Comparison of ENCODE assay signal across 8 mouse cellular contexts in genomic region chr15:89314107-89314506, GRCm38 (mm10). TPM values are rescaled to one million over a fixed set of nuclear protein-coding genes. Genes with fewer than 3 reads are reported as not detected.
A peak's percentile ranks its signal among the peaks of the same experiment; 100 is the strongest.
DNase-seq lines count a peak whose midpoint lies in the region; ATAC-seq and TF ChIP-seq lines count a peak whose summit lies in the region.

No protein-coding gene starts in this region.

- WGBS in heart, embryonic 12.5 days: 26% methylated on average over 3 of the region's 3 CpGs
- WGBS in forebrain, embryonic 14.5 days: 30% methylated on average over 3 of the region's 3 CpGs
- WGBS in liver, postnatal 0 days (ENCODE audit: insufficient replicate concordance): 32% methylated on average over 2 of the region's 3 CpGs

- peak overlapping the region; percentile 96 for H3K4me2 ChIP-seq in heart, embryonic 12.5 days
- peak overlapping the region; percentile 72 for H3K4me2 ChIP-seq in forebrain, embryonic 14.5 days (ENCODE audit: low read length)
- peak overlapping the region; percentile 71 for H3K4me2 ChIP-seq in liver, postnatal 0 days (ENCODE audit: low read depth, low read length)

- no peaks in the 10 kb centered on the region for H3K27me3 ChIP-seq in heart, embryonic 12.5 days (replicated peaks)
- H3K27me3 ChIP-seq in E14TG2a.4 (ENCODE audit: insufficient read depth, low read length): no peaks in the 10 kb centered on the region
- H3K27me3 ChIP-seq in forebrain, embryonic 14.5 days (replicated peaks; ENCODE audit: control insufficient read depth, insufficient read depth, low read length): no peaks in the 10 kb centered on the region
- no peaks in the 10 kb centered on the region for H3K27me3 ChIP-seq in liver, postnatal 0 days (ENCODE audit: insufficient read depth, low read length)

- peak overlapping the region; percentile 93 for H3K9ac ChIP-seq in heart, embryonic 12.5 days
- H3K9ac ChIP-seq in forebrain, embryonic 14.5 days (ENCODE audit: low read length): peak overlapping the region; percentile 84
- peak overlapping the region; percentile 86 for H3K9ac ChIP-seq in liver, postnatal 0 days (replicated peaks)

- H3K4me1 ChIP-seq in heart, embryonic 12.5 days (replicated peaks): peaks cover 54% of the 10 kb centered on the region
- H3K4me1 ChIP-seq in E14TG2a.4 (replicated peaks; ENCODE audit: low read depth, low read length): peaks cover 42% of the 10 kb centered on the region
- H3K4me1 ChIP-seq in forebrain, embryonic 14.5 days (ENCODE audit: control insufficient read depth, insufficient read depth, low read length): peaks cover 20% of the 10 kb centered on the region
- peaks cover 31% of the 10 kb centered on the region for H3K4me1 ChIP-seq in liver, postnatal 0 days (ENCODE audit: insufficient read depth)

- peak overlapping the region; percentile 95 for H3K4me3 ChIP-seq in heart, embryonic 12.5 days
- peak overlapping the region; percentile 100 for H3K4me3 ChIP-seq in E14TG2a.4 (replicated peaks; ENCODE audit: low read length)
- peak overlapping the region; percentile 95 for H3K4me3 ChIP-seq in forebrain, embryonic 14.5 days (ENCODE audit: low read depth, low read length)
- H3K4me3 ChIP-seq in liver, postnatal 0 days (ENCODE audit: low read depth, low read length): peak overlapping the region; percentile 80

- no peak overlapping the region for H3K27ac ChIP-seq in heart, embryonic 12.5 days (ENCODE audit: poor library complexity, severe bottlenecking)
- no peak overlapping the region for H3K27ac ChIP-seq in forebrain, embryonic 14.5 days (ENCODE audit: low read depth, low read length)
- no peak overlapping the region for H3K27ac ChIP-seq in liver, postnatal 0 days (ENCODE audit: low read depth)

- DNase-seq in heart, adult 9 months (ENCODE audit: low spot score in 2 of 2): no peak
- no peak for DNase-seq in forebrain, embryonic 14.5 days (ENCODE audit: low spot score)
- no peak for DNase-seq in liver, postnatal 0 days
- DNase-seq in right cerebral cortex, adult 2 months (ENCODE audit: low spot score in 2 of 2): no peak
- no peak for DNase-seq in cerebellum, adult 11 months
- DNase-seq in cerebellum, postnatal 14 days: no peak

- no peak; the same call in 1 of the 2 replicates for ATAC-seq in heart, embryonic 12.5 days (ENCODE audit: insufficient number of reproducible peaks, low FRiP score)
- ATAC-seq in forebrain, embryonic 14.5 days: no peak
- no peak for ATAC-seq in liver, postnatal 0 days

- no peaks in the 10 kb centered on the region for H3K36me3 ChIP-seq in heart, embryonic 12.5 days
- no peaks in the 10 kb centered on the region for H3K36me3 ChIP-seq in E14TG2a.4 (ENCODE audit: insufficient read depth, low read length)
- H3K36me3 ChIP-seq in forebrain, embryonic 14.5 days (ENCODE audit: control insufficient read depth, insufficient read depth, low read length): no peaks in the 10 kb centered on the region
- H3K36me3 ChIP-seq in liver, postnatal 0 days (replicated peaks; ENCODE audit: insufficient read depth, low read length): no peaks in the 10 kb centered on the region

- no peak for TF ChIP-seq EP300 in liver, postnatal 0 days (IDR thresholded peaks at IDR 0.05; ENCODE audit: low read depth)

- no peak for TF ChIP-seq CTCF in E14TG2a.4 (conservative IDR thresholded peaks at IDR 0.05; ENCODE audit: low read length)
- TF ChIP-seq CTCF in liver, postnatal 0 days (IDR thresholded peaks at IDR 0.05; ENCODE audit: low read depth): no peak

- no peaks in the 10 kb centered on the region for H3K9me3 ChIP-seq in heart, embryonic 12.5 days (replicated peaks)
- H3K9me3 ChIP-seq in E14TG2a.4 (ENCODE audit: low read length): peaks cover 4% of the 10 kb centered on the region; the same call in 1 of the 2 replicates
- no peaks in the 10 kb centered on the region for H3K9me3 ChIP-seq in forebrain, embryonic 14.5 days (replicated peaks; ENCODE audit: control insufficient read depth, low read length)
- no peaks in the 10 kb centered on the region for H3K9me3 ChIP-seq in liver, postnatal 0 days (ENCODE audit: low read length)

RNA-seq across cellular contexts. Expression of gene Sbf1, which starts 1.0 kb away (rescaled TPM):
- 45.0 and 46.3 TPM in 2 replicates for polyA plus RNA-seq in heart, embryonic 12.5 days (2016; fragmentation: Nextera tagmentation; extraction: Ambion mirVana)
- polyA plus RNA-seq in forebrain, embryonic 14.5 days (2014; fragmentation: Nextera tagmentation; extraction: Ambion mirVana): 61.8 and 82.8 TPM in 2 replicates
- 16.5 and 17.0 TPM in 2 replicates for polyA plus RNA-seq in liver, postnatal 0 days (2015; fragmentation: Nextera tagmentation; extraction: Ambion mirVana)

RNA-seq across cellular contexts. Expression of gene Adm2, which starts 8.4 kb away (rescaled TPM):
- polyA plus RNA-seq in heart, embryonic 12.5 days (2016; fragmentation: Nextera tagmentation; extraction: Ambion mirVana): 0.77 and 1.0 TPM in 2 replicates
- not detected in 2 replicates for polyA plus RNA-seq in forebrain, embryonic 14.5 days (2014; fragmentation: Nextera tagmentation; extraction: Ambion mirVana)
- 1.4 and 3.7 TPM in 2 replicates for polyA plus RNA-seq in liver, postnatal 0 days (2015; fragmentation: Nextera tagmentation; extraction: Ambion mirVana)

RNA-seq across cellular contexts. Expression of gene Miox, which starts 20.1 kb away (rescaled TPM):
- not detected in 2 replicates for polyA plus RNA-seq in heart, embryonic 12.5 days (2016; fragmentation: Nextera tagmentation; extraction: Ambion mirVana)
- not detected in 2 replicates for polyA plus RNA-seq in forebrain, embryonic 14.5 days (2014; fragmentation: Nextera tagmentation; extraction: Ambion mirVana)
- 22.9 and 27.0 TPM in 2 replicates for polyA plus RNA-seq in liver, postnatal 0 days (2015; fragmentation: Nextera tagmentation; extraction: Ambion mirVana)

RNA-seq across cellular contexts. Expression of gene Lmf2, which starts 41.4 kb away (rescaled TPM):
- polyA plus RNA-seq in heart, embryonic 12.5 days (2016; fragmentation: Nextera tagmentation; extraction: Ambion mirVana): 46.9 and 49.4 TPM in 2 replicates
- polyA plus RNA-seq in forebrain, embryonic 14.5 days (2014; fragmentation: Nextera tagmentation; extraction: Ambion mirVana): 19.9 and 22.1 TPM in 2 replicates
- 22.1 and 24.0 TPM in 2 replicates for polyA plus RNA-seq in liver, postnatal 0 days (2015; fragmentation: Nextera tagmentation; extraction: Ambion mirVana)

RNA-seq across cellular contexts. Expression of gene Ncaph2, which starts 41.4 kb away (rescaled TPM):
- polyA plus RNA-seq in heart, embryonic 12.5 days (2016; fragmentation: Nextera tagmentation; extraction: Ambion mirVana): 112 and 116 TPM in 2 replicates
- polyA plus RNA-seq in forebrain, embryonic 14.5 days (2014; fragmentation: Nextera tagmentation; extraction: Ambion mirVana): 132 and 141 TPM in 2 replicates
- polyA plus RNA-seq in liver, postnatal 0 days (2015; fragmentation: Nextera tagmentation; extraction: Ambion mirVana): 59.4 and 59.8 TPM in 2 replicates

Comparison
In these comparisons a context has a peak if more than half of its experiments do, and no peak if none do; other contexts are left out.
1. RNA of gene Miox, which starts 20.1 kb away (polyA plus RNA-seq): 22.9 to 27.0 TPM in liver, postnatal 0 days; not detected in heart, embryonic 12.5 days and not detected in forebrain, embryonic 14.5 days; every median in the first group is over 10 times any median in the second.
2. Peak in every context shown above with its lines, with median percentiles within 50 percentile points of each other: H3K4me2 ChIP-seq, H3K4me3 ChIP-seq and H3K9ac ChIP-seq.